Mouse (Mus musculus): ENCODE data around the gene March5. TPM values are rescaled to one million over a fixed set of nuclear protein-coding genes. Genes with fewer than 3 reads are reported as not detected.
A peak's percentile ranks its signal among the peaks of the same experiment; 100 is the strongest.

The March5 gene
- polyA plus RNA-seq, 1 experiment from 2014 or later = 49.9 TPM

GRCm38 (mm10) chr19:37174716-37175435, 32.5 kb upstream of the March5 start:
- peak overlapping the region; percentile 74 for H3K27ac ChIP-seq (replicated peaks)
- DNase-seq (ENCODE audit: low spot score) (peak; percentile 58), ATAC-seq (ENCODE audit: low FRiP score, low TSS enrichment) (peak; percentile 72)
- H3K4me1 ChIP-seq (replicated peaks; ENCODE audit: control insufficient read depth, insufficient read depth) = peaks cover 3% of the 10 kb centered on the region
- TF ChIP-seq CTCF (IDR thresholded peaks at IDR 0.05; ENCODE audit: low read depth) (no peak), EP300 (optimal IDR thresholded peaks at IDR 0.05) (no peak)
- no peaks in the 10 kb centered on the region for H3K9me3 ChIP-seq (ENCODE audit: control insufficient read depth, low read length)
- WGBS = under 1% methylated on average over 32 of the region's 36 CpGs
- H3K4me2 ChIP-seq (replicated peaks; ENCODE audit: low read depth) = peak overlapping the region; percentile 99
- H3K4me3 ChIP-seq (ENCODE audit: low read depth, low read length) = peak overlapping the region; percentile 69
- H3K36me3 ChIP-seq (ENCODE audit: control insufficient read depth, insufficient read depth, low read length) = no peaks in the 10 kb centered on the region
- H3K9ac ChIP-seq (ENCODE audit: low read length) = peak overlapping the region; percentile 69
- no peaks in the 10 kb centered on the region for H3K27me3 ChIP-seq (ENCODE audit: control insufficient read depth, insufficient read depth, low read length)

GRCm38 (mm10) chr19:37175436-37175805, 31.9 kb upstream of the March5 start:
- Histone ChIP-seq H3K9me3 (ENCODE audit: control insufficient read depth, low read length) (no peaks in the 10 kb centered on the region), H3K4me3 (ENCODE audit: low read depth, low read length) (peak overlapping the region; percentile 69), H3K36me3 (ENCODE audit: control insufficient read depth, insufficient read depth, low read length) (no peaks in the 10 kb centered on the region), H3K27ac (replicated peaks) (peak overlapping the region; percentile 74), H3K9ac (ENCODE audit: low read length) (peak overlapping the region; percentile 69), H3K4me1 (replicated peaks; ENCODE audit: control insufficient read depth, insufficient read depth) (peaks cover 3% of the 10 kb centered on the region), H3K27me3 (ENCODE audit: control insufficient read depth, insufficient read depth, low read length) (no peaks in the 10 kb centered on the region), H3K4me2 (replicated peaks; ENCODE audit: low read depth) (peak overlapping the region; percentile 99)
- WGBS = 2% methylated on average over 12 of the region's 12 CpGs
- TF ChIP-seq EP300 (optimal IDR thresholded peaks at IDR 0.05) (no peak), CTCF (IDR thresholded peaks at IDR 0.05; ENCODE audit: low read depth) (no peak)
- ATAC-seq (ENCODE audit: low FRiP score, low TSS enrichment) (no peak), DNase-seq (ENCODE audit: low spot score) (no peak)

- H3K4me1 ChIP-seq (replicated peaks; ENCODE audit: control insufficient read depth, insufficient read depth) = peaks cover 3% of the 10 kb centered on the region
- no peak for ATAC-seq (ENCODE audit: low FRiP score, low TSS enrichment)
- 15% methylated on average over 6 of the region's 6 CpGs for WGBS
- TF ChIP-seq EP300 (optimal IDR thresholded peaks at IDR 0.05) (no peak), CTCF (IDR thresholded peaks at IDR 0.05; ENCODE audit: low read depth) (no peak)
- H3K9ac ChIP-seq (ENCODE audit: low read length) = no peak overlapping the region; the same call in 1 of the 2 replicates
- DNase-seq (ENCODE audit: low spot score) = peak; percentile 18
- no peak overlapping the region; the same call in 1 of the 2 replicates for H3K27ac ChIP-seq (replicated peaks)
- H3K4me2 ChIP-seq (replicated peaks; ENCODE audit: low read depth) = peak overlapping the region; percentile 99
- H3K27me3 ChIP-seq (ENCODE audit: control insufficient read depth, insufficient read depth, low read length) = no peaks in the 10 kb centered on the region
- no peaks in the 10 kb centered on the region for H3K36me3 ChIP-seq (ENCODE audit: control insufficient read depth, insufficient read depth, low read length)
- peak overlapping the region; percentile 69 for H3K4me3 ChIP-seq (ENCODE audit: low read depth, low read length)
- H3K9me3 ChIP-seq (ENCODE audit: control insufficient read depth, low read length) = no peaks in the 10 kb centered on the region
Observed at GRCm38 (mm10) chr19:37175919-37176318, 31.4 kb upstream of the March5 start.

DNA sequence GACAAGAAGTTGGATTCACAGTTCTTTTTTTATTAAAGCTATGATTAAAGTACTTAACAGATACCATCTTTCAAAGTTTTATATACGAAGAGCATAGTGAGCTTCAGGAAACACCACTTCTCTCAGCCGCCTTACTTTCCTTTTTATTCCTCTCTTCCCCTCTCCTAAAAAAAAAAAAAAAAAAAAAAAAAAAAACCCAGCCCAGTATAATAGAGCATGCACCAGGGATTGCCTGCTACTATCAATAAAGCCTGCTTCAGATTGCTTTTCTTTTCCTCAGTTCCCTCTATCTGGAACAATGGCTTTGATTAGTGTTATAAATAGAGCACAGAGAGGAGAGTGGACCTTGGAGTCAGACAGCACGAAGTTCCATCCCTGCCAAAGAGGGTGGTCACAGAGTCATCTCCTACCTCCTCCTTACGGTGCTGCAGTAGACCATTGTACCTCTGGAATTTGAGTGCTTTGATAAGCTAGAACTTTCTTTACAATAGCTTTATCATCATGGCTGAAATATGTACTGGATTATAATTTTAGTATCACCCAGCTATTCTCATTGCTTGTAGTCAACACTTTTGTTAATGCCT, 30.4 kb upstream of the March5 start:
- Histone ChIP-seq H3K27me3 (ENCODE audit: control insufficient read depth, insufficient read depth, low read length) (no peaks in the 10 kb centered on the region), H3K9ac (ENCODE audit: low read length) (no peak overlapping the region), H3K4me1 (replicated peaks; ENCODE audit: control insufficient read depth, insufficient read depth) (peaks cover 3% of the 10 kb centered on the region), H3K4me2 (replicated peaks; ENCODE audit: low read depth) (no peak overlapping the region), H3K4me3 (ENCODE audit: low read depth, low read length) (no peak overlapping the region), H3K27ac (replicated peaks) (no peak overlapping the region), H3K9me3 (ENCODE audit: control insufficient read depth, low read length) (no peaks in the 10 kb centered on the region), H3K36me3 (ENCODE audit: control insufficient read depth, insufficient read depth, low read length) (no peaks in the 10 kb centered on the region)
- DNase-seq (ENCODE audit: low spot score) (no peak), ATAC-seq (ENCODE audit: low FRiP score, low TSS enrichment) (no peak)
- TF ChIP-seq EP300 (optimal IDR thresholded peaks at IDR 0.05) (no peak), CTCF (IDR thresholded peaks at IDR 0.05; ENCODE audit: low read depth) (no peak)
- WGBS = 58% methylated on average over 4 of the region's 4 CpGs

DNA sequence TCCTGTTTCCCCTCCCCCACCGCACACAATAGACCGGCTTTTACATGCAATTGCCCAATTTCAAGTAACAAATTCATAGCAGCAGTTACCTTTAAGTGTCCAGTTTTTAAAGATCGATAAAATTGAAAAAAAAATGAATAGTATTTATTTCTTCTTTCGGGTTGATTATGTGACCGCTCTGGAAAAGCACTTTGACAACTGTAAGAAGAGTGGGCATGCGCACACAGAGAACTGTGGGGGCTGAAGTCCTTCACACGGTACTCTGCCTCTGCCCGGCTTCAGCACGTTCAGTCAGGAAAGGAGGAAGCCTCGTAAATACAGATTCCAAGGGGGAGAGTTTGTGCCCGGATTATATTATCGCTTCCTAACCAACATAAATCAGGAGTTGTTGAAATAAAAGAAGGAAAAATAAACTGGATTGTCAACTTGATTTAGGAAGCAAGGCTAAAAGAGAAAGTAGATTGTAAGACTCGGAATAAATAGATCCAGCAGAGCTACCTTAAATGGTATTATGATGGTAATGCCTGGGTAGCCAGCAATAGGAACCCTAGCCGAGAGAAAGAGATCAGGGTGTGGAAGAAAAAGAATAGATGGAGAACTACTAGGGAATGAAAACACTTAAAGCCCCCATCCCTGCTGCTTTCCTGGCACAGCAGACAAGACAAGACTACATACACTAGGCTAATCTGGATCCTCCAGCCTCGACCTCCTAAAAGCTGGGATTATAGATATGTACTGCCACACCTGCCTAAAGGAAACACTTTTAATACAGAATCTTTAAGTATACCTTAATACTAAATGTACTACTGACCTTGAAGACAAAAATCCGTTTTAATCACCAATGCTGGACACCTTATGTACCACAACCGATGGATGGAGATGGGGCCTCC, 29.3 kb upstream of the March5 start:
- peak overlapping the region; percentile 19 for H3K4me3 ChIP-seq (ENCODE audit: low read depth, low read length)
- 18% methylated on average over 17 of the region's 17 CpGs for WGBS
- no peak overlapping the region for H3K9ac ChIP-seq (ENCODE audit: low read length)
- no peaks in the 10 kb centered on the region for H3K36me3 ChIP-seq (ENCODE audit: control insufficient read depth, insufficient read depth, low read length)
- H3K4me2 ChIP-seq (replicated peaks; ENCODE audit: low read depth) = peak overlapping the region; percentile 30
- TF ChIP-seq EP300 (optimal IDR thresholded peaks at IDR 0.05) (no peak), CTCF (IDR thresholded peaks at IDR 0.05; ENCODE audit: low read depth) (no peak)
- peak; percentile 53 for DNase-seq (ENCODE audit: low spot score)
- peak; percentile 71; the same call in 1 of the 2 replicates for ATAC-seq (ENCODE audit: low FRiP score, low TSS enrichment)
- no peaks in the 10 kb centered on the region for H3K27me3 ChIP-seq (ENCODE audit: control insufficient read depth, insufficient read depth, low read length)
- no peak overlapping the region for H3K27ac ChIP-seq (replicated peaks)
- peaks cover 3% of the 10 kb centered on the region for H3K4me1 ChIP-seq (replicated peaks; ENCODE audit: control insufficient read depth, insufficient read depth)
- no peaks in the 10 kb centered on the region for H3K9me3 ChIP-seq (ENCODE audit: control insufficient read depth, low read length)
